Mouse (Mus musculus) left cerebral cortex, postnatal 4 days (tissue): ENCODE data around the gene Rnf40. TPM values are rescaled to one million over a fixed set of nuclear protein-coding genes. Genes with fewer than 3 reads are reported as not detected.
"Not testable (repeated sequence)": the region's sequence is repeated elsewhere in the genome, so short reads cannot be mapped to it uniquely, and the experiment has no call there.

Experiments used
- DNase-seq: peaks from one replicate; pipeline ENCODE4 v3.0.0-alpha.2; 2022
- intact Hi-C: fragments of 180-260 bp; cut with DNase I; formaldehyde crosslinking; loops from one replicate; pipeline ENCODE4 v1.15.1; 2025
- total RNA-seq, 2 experiments: library from RNA; stranded (reverse); gene quantifications; 2 replicates each; pipeline ENCODE4 v1.2.3; 2021

Rnf40 gene
- total RNA-seq, 2 experiments from 2014 or later, result 75.1 to 82.6 TPM

DNA sequence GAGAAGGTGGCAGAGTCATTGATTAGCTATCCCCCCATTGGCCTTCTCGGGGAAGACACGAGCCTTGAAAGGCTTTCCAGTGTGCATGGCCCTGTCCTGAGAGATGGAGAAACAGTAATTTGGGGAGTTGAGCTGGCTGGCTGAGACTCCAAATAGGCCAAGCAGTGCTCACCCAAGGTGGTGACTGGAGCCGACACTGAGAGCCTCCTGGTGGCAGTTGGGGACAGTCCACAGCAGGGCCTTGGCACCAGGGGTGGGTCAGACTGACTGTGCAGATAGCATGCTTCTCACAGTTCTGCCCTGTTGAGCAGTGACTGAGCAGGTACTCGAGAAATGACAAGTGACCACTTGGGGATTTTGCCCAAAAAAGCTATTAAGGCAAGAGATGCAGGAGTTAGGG is 13.2 kb downstream of the Rnf40 start:
- intact Hi-C loops, result no loop called here
- no peak for DNase-seq

DNA sequence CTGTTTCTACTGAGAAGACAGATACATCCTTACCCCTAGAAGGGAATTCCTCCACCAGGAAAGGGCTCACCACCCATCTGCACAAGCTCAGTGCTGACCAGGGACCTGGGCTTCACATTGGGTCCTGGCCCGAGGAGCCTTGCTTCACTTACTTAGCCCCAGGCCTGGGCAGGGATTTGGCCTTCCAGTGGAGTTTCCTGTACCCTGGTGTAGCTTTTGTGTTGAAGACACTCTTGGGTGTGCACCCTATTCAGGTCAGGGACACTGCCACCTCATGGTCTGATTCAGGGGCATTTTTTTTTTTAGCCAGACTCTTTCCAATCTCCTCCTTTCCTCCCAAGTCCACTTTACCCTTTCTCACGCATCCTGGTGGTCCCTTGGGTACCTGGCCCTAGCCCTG is 14.3 kb downstream of the Rnf40 start:
- intact Hi-C loops, result no loop called here
- no peak for DNase-seq

DNA sequence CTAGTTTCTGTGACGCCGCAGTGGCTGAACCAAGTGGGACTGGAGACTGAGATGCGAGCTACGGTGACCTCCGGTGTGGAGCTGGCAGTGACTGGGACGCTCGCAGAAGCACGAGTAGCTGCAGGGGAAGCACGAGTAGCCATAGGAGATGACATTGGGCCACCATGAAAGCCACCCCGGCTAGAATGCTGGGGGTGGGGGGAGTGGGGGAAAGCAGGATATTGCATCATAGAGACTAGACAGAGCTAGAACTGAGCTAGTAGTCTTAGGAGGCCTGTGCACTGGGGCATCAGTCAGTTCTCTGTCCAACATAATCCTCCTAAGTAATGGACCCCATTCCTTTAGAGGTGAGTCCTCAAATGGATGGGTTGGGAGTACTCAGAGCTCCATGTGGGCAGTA is 15.7 kb downstream of the Rnf40 start:
- intact Hi-C loops, result no loop called here
- no peak for DNase-seq

DNA sequence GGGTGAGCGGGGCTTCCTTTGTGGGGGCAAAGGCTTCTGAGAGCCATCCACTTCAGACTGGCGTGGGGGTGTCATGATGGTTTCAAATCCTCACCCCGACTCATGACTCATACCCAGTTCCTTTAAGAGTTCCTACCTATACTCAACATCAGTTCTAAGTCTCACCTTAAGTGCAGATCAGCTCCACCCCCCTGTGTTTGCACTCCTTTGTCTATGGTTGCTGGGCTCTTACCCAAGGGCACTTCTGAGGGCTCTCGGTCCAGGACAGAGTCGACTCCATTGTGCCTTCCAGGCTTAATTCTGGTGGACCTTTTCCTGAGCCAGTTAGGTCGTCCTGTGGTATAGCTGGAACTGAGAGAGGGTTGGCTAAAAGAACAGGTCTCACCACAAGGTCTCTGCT is 18.6 kb downstream of the Rnf40 start:
- DNase-seq, result no peak
- intact Hi-C loops, result no loop called here

DNA sequence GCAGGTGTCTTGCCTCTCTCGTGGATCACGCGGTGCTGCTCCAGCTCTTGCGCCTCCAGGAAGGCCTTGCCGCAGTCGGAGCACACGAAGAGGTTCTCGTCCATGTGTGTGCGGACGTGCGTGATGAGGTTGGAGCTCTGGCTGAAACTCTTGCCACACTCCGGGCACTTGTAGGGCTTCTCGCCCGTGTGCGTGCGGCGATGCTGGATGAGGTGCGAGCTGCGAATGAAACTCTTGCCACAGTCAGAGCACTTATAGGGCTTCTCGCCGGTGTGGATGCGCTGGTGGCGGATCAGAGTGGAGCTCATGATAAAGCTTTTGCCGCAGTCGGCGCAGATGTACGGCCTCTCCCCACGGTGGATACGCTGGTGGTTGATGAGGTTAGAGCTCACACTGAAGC is 22.4 kb downstream of the Rnf40 start:
- no peak for DNase-seq
- intact Hi-C loops, result no loop called here

DNA sequence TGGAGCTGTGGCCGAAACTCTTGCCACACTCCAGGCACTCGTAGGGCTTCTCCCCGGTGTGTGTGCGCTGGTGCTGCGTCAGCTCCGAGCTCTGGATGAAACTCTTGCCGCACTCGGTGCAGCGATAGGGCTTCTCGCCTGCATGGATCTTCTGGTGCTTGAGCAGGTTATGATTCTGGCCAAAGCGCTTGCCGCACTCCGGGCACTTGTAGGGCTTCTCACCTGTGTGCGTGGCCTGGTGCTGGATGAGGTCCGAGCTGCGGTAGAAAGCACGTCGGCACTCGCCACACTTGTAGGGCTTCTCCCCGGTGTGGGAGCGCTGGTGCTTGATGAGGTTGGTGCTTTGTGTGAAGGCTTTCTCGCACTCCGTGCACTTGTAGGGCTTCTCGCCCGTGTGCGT is 23.0 kb downstream of the Rnf40 start:
- DNase-seq, result no peak
- intact Hi-C loops, result no loop called here

DNA sequence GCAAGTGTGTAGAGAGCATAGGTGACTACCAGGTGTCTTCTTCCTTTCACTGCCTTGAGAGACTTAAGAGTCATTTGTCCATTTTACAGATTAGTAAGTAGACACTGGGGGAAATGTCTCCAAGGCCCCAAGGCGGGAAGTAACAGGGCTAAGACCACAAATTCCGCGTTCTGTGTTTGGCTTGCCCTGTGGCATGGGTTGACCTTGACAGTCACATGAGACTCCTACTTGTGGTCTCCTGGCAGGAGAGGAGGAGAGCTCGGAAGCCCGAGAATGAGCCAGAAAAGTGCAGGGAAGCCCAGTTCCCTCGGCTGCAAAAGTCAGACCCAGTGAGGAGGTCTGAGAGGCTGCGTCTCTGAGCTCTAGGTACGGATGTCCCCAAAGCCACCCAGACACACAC is 24.9 kb downstream of the Rnf40 start:
- no peak for DNase-seq
- intact Hi-C loops, result no loop called here

DNA sequence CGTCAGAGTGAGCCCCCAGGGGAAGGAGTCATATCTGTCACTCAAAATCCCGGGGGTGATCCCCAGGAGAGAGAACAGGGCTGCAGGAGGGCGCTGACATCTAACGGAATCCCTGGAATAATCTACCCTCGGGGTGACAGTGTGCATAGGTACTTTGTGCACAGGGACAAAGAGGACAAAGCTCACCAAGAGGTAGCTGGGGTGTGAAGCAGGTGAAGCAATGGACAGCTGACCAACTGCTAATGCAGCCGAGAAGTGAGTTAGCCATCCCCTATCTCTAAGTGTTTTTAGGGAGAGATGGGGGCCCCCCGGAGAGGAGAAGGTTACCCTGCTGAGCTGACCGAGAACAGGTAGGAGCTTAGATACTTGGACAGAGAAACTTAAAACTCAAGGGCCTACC is 25.5 kb downstream of the Rnf40 start:
- DNase-seq, result no peak
- intact Hi-C loops, result no loop called here

DNA sequence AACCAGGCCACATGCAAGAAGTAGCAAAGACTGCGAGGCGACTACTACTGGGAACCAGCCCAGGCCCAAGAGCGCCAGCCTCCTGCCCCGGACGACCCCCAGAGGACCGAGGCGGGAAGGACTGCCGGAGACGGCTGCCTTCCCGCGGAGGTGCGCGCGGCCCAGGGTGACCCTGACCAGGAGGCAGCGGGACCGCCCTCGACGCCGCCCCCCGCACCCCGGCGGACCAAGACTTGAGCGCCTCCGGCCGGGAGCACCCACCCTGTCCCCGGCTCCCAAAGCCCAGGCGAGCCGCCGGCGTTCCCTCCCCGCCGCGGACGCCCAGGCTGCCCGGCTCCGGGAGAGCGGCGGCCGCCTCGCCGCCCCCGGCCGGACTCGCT is 25.9 kb downstream of the Rnf40 start:
- intact Hi-C loops, result no loop called here
- peak; percentile 28 for DNase-seq

DNA sequence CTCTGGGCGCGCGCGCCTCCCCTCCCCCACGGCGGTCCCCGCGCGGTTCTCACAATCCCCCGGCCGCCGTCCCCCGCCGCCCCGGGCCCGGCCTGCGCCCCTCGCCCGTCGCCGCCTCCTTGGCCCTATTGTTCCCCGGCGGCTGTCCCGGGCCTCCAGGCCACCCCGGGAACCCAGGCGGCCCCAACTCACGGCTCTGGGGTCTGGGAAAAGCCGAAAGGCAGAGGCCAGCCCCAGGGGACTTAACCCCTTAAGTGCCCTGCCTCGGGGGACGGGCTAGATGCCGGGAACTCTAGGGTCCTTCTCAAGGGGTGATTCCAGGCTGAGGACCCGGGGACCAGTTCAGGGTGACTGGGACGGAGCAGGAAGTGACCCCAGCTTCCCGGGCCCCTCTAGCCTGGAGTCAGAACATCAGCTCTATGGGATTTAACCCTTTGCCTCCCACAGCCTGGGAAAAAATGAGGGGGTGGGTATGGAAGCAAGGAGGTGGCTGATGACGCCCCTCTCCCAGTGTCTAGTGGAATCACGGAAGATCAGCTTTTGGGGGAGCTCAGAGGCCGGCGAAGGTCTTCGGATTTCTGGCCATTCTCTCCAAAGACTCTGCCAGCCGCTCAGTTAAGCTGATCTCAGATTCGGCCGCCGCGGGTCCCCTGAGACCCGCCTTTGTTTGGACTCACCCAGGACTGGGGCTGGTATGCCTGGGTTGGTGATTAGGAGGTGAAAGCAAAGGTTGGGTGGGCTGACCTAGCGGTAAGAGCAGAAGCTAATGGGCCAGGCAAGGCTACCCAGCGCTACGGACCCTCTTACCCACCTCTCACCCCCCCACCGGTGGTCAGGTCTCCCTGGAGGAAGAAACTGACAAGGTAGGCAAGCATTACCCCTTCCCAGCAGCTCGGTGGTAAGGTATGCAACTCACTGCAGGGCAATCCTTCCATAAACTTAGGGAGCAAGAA is 26.6 kb downstream of the Rnf40 start, which contains the start of gene Zfp629:
Gene Zfp629, minus strand, starts transcription at position 907 of the 953 bp plus-strand sequence.
- DNase-seq, result peak; percentile 87
- intact Hi-C loops, result no loop called here

DNA sequence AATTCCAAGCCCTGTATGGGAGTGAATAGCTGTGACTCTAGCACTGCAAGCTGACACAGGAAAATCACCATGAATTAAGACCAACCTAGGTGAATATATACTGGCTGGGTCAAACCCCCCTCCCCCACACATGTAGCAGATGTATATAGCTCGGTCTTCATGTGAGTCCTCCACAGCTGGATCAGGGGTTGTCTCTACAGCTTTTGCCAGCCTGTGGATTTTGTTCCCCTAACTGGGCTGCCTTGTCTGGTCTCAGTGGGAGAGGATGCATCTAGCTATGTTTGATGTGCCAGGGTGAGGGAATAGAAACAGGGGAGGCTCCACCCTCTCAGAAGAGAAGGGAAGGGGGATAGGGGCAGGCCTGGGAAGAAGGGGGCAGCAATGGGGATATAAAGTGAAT is 27.8 kb downstream of the Rnf40 start:
- intact Hi-C loops, result no loop called here
- no peak for DNase-seq

DNA sequence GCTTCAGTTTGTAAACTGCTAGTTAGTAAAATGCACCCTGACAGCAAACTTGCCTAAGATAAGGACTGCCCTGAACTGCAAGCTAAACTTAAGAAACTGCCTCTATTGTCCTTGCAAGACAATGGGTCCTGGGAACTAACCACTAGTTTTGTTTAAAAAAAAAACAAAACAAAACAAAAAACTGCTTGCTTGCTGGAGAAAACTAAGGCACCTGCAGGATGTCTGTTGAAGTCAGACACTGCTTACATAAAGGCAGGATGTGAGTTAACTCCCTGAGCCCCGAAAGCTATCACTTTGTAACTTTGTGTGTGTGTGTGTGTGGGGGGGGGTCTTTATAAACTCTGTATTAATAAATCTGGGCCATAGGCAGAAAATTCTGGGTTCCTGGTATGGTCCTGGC is 28.3 kb downstream of the Rnf40 start:
- no peak for DNase-seq
- intact Hi-C loops, result no loop called here

DNA sequence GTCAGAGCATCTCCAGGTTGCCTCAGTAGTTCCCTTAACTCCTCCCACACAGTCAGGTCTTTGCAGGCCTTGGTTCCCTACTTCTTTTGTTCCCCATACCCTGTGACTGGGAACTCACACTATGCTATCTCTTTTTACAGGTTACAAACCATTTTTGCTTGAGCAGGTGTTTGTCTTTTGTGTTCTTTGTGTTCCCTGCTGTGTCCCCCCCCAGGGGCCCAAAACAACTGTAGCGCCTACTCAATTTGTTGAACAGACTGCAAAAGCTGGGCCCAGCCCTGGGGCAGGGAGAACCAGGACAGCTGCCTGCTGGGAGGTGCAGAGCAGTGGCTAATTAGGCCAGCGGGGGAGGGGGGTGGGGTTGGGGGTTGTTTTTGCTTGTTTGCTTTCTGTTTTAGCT is 29.4 kb downstream of the Rnf40 start:
- no peak for DNase-seq
- intact Hi-C loops, result no loop called here

DNA sequence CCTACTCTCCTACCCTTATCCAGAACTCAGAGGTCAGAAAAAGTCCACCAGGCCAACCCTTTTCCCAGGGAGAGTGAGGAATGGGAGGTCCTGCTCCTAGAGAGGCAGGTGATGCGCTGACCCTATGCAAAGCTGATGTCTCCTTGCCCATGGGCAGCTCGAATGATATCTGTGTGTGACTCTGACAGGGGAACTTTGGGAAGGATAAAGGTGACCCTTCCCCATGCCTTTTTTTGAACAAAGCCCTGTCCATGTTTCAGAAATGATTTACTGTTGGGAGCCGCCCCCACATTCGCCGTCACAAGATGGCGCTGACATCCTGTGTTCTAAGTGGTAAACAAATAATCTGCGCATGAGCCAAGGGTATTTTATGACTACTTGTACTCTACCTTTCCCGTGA is 29.8 kb downstream of the Rnf40 start:
- intact Hi-C loops, DNase-seq: not testable (repeated sequence)

DNA sequence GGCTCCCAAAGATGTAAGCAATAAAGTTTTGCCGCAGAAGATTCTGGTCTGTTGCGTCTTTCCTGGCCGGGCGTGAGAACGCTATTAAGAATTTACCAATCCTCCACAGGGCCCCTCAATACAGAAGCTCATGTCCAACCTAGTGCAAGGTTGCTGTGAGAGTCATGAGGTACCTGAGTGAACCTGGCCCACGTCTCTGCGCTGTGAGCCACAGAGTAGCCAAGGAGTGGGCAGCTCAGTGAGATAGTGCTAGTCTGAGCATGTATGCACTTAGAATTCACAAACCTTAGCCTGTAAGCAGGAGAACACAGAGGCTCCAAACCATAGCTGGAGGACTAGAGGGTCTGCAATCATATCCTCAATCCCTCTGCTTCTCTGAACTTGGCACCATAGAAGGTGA is 37.5 kb downstream of the Rnf40 start:
- DNase-seq, result no peak
- intact Hi-C loops, result no loop called here

DNA sequence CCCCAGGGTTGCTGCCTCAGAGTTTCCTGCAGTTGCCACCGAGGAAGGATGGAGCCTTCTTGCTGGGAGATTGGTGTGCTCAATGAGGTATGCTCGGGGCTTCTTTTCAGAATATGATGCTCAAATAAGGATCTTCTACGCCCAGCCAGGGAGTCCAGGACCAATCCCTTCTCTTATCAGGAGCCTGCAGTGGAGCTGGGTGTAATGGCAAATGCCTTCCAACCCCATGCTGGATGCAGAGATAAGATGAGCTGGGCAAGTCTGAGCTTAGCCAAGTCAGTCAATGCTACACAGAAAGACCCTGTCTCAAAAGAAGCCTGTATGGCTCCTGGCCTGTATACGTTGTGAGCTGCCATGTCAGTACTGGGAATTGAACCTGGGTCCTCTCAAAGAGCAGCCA is 37.9 kb downstream of the Rnf40 start:
- intact Hi-C loops, result no loop called here
- no peak for DNase-seq

DNA sequence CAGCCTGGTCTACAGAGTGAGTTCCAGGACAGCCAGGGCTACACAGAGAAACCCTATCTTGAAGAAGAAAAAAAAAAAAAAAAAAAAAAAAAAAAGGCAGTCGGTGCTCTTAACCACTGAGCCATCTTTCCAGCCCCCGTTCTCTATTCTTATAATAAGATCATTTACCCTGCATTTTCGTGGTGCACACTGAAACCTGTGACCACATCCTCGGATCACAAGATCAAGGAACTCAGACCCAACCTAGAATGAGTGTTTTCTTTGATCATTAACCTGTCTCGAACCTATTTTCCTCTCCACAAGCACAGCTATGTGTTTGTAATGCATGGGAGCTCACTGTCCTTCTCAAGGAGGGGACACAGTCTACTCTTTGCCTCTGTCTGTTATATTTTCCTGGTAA is 40.1 kb downstream of the Rnf40 start:
- DNase-seq, result no peak
- intact Hi-C loops, result no loop called here

DNA sequence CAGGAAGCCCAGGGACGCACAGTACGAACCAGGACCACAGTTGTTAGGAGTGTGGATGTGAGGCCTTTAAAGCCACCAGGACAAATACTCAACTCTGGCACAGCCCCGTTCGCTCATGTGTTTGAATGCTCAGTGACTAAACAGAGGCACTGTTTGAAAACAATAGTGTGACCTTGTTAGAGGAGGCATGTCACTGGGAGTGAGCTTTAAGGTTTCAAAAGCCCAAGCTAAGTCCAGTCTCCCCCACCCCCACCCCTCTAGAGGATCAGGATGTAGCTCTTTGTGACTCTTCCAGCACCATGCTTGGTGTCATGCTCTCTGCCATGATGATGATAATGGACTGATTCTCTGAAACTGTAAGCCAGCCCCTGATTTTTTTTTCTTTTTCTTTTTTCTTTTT is 42.8 kb downstream of the Rnf40 start:
- DNase-seq, result no peak

DNA sequence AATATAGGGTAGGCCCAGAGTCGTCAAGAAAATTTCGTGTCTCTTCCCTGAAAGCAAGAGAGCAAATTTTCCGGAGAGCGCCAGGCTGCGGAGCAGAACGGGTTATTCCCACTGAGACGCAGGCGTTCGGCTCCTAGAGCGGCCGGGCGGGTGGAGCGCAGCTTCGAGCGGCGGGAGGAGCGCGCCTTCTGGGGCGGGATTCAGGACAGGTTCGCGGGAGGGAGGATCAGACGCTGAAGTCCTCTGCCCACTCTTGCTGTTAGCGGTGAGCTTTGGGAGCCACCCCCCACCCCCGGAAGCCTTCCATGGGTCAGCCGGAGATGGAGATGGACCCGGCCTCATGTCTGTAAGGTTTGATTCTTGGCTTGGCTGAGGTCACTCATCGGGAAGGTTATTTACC is 48.4 kb downstream of the Rnf40 start:
- DNase-seq, result peak; percentile 79
- intact Hi-C loops, result no loop called here

More for the DNA sequence above, 42.8 kb downstream of the Rnf40 start:
- intact Hi-C loops, result no loop called here

DNA sequence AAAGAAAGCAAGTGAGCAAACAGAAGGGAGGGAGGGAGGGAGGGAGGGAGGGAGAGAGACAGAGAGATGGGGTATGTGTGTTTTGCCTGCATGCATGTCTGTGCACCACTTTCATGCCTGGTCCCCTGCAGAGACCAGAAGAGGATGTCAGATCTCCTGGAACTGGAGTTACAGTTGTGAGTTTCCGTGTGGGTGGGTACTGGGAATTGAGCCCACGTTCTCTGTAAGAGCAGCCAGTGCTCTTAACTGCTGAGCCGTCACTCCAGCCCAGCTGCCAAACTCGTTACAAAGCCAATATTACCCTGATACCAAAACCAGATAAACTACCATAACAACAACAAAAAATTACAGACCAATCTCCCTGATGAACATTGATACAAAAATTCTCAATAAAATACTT is 52.7 kb downstream of the Rnf40 start:
- intact Hi-C loops, result no loop called here
- no peak for DNase-seq

DNA sequence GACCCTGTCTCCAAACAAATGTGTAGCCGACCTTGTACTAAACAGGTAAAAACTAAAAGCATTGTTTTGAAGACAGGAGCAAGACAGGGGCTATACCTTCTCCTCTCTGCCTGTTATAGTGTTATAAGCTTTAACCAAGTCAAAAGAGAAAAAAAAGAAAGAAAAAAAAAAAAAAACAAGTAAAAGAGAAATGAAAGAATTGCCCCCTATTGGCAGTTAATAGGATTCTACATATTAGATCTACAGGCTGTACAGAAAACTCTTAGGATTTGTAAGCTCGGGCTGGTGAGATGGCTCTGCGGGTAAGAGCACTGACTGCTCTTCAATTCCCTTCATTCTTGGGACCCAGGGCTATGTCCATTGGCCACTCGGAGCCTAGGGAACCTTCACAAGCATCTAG is 53.7 kb downstream of the Rnf40 start:
- intact Hi-C loops, result no loop called here
- DNase-seq, result no peak

DNA sequence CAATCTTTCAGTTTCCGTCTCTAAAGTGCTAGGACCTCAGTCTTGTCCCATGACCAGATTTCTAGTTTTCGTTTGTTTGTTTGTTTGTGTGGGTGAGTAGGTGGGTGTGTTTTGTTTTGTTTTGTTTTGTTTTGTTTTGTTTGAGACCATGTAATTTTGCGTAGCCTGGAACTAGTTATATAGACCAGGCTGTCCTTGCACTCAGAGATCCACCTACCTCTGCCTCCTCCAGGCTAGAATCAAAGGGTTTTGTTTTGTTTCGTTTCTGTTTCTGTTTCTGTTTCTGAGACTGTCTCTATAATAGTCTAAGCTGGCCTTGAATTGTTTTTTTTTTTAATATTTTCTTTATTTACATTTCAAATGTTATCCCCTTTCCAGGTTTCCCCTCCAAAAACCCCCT is 57.8 kb downstream of the Rnf40 start:
- intact Hi-C loops, result no loop called here
- DNase-seq, result no peak

DNA sequence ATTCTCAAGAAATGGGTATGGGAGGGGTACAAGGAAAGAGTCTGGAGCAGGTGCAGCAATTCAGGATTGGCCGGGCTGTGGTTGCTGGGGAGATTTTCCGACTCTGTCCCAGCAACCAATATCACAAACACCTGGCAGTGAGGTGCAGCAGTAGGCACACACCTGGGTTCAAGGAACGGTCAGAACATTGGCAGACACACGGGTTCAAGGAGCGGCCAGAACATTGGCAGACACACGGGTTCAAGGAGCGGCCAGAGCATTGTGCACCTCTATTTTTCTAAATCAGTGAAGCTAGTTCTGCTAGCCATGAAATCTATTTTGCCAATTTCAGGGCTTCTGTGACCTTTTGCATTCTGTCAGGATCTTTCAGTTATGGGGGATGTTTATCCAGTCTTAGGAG is 59.0 kb downstream of the Rnf40 start:
- intact Hi-C loops, DNase-seq: not testable (repeated sequence)
